In the genomic region with DNA sequence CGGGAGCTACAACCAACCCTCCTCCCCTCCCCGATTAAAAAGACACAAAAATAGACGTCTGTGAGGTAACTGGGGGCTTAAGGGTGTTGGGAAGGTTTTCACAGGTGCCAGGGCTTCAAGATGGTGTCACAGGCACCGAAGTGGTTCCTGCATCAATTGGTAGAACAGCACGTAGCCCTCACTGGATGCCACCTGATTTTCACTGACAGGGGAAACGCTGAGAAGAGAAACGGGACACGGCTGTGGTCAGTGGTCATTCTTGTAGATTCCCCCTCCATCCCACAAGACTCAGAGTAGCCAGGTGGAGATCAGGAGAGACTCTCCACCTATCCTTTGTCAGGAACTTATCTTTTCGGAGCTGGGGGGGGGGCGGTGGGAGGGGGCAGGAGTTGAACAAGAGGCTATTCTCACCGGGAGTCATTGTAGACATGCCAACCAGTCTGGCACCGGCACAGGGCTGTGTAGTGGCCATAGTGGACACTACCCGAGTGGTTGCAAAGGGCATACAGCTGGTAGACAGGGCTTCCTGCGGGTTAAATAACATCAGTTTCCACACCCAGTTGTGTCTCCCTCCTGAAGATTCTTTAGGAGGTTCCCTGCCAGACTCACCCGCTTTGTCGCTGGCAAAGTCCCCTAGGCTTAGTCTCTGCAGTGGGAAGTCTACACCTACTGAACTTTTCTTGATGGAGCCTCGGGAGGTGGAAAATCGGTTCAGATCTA, we compare ENCODE assay signal across 8 mouse cellular contexts. TPM values are rescaled to one million over a fixed set of nuclear protein-coding genes. Genes with fewer than 3 reads are reported as not detected.
DNase-seq lines count a peak whose midpoint lies in the region; ATAC-seq and TF ChIP-seq lines count a peak whose summit lies in the region.

No protein-coding gene starts in this region.

- DNase-seq in gastrocnemius, adult 18-20 months (ENCODE audit: low spot score), result peak; percentile 3
- no peak for DNase-seq in gastrocnemius, adult 8-10 months (ENCODE audit: low spot score in 2 of 2)
- DNase-seq in lung, postnatal 25 days (ENCODE audit: low spot score), result no peak
- DNase-seq in spleen, postnatal 36 days (ENCODE audit: low spot score in 2 of 2), result no peak
- no peak for DNase-seq in lung, adult 2 months

- H3K9me3 ChIP-seq in lung, embryonic 16.5 days (ENCODE audit: control insufficient read depth, low read length), result no peaks in the 10 kb centered on the region
- H3K9me3 ChIP-seq in hindbrain, embryonic 15.5 days, result no peaks in the 10 kb centered on the region

- H3K36me3 ChIP-seq in lung, embryonic 16.5 days (ENCODE audit: control insufficient read depth, insufficient read depth, low read length), result peaks cover 12% of the 10 kb centered on the region
- peaks cover 36% of the 10 kb centered on the region for H3K36me3 ChIP-seq in hindbrain, embryonic 15.5 days
- H3K36me3 ChIP-seq in myocyte (ENCODE audit: control insufficient read depth, insufficient read depth), result peaks cover 3% of the 10 kb centered on the region

- peak overlapping the region; percentile 76 for H3K4me2 ChIP-seq in lung, embryonic 16.5 days (ENCODE audit: low read depth, low read length)
- peak overlapping the region; percentile 73 for H3K4me2 ChIP-seq in hindbrain, embryonic 15.5 days
- peak overlapping the region; percentile 71 for H3K4me2 ChIP-seq in myocyte (ENCODE audit: low read depth)

- H3K27ac ChIP-seq in lung, embryonic 16.5 days (ENCODE audit: low read length), result peak overlapping the region; percentile 94; the same call in 1 of the 2 replicates
- H3K27ac ChIP-seq in hindbrain, embryonic 15.5 days (replicated peaks), result no peak overlapping the region

- H3K27me3 ChIP-seq in lung, embryonic 16.5 days (ENCODE audit: control insufficient read depth, insufficient read depth, low read depth, low read length), result no peaks in the 10 kb centered on the region
- no peaks in the 10 kb centered on the region for H3K27me3 ChIP-seq in hindbrain, embryonic 15.5 days
- H3K27me3 ChIP-seq in myocyte (ENCODE audit: control insufficient read depth, insufficient read depth, insufficient read length), result no peaks in the 10 kb centered on the region

- peak overlapping the region; percentile 80 for H3K4me3 ChIP-seq in lung, embryonic 16.5 days (ENCODE audit: low read length)
- peak overlapping the region; percentile 67 for H3K4me3 ChIP-seq in hindbrain, embryonic 15.5 days
- peak overlapping the region; percentile 60 for H3K4me3 ChIP-seq in myocyte
- H3K4me3 ChIP-seq in lung, adult 2 months (replicated peaks; ENCODE audit: extremely low read depth, low read depth, low read length), result no peak overlapping the region

- H3K4me1 ChIP-seq in lung, embryonic 16.5 days (replicated peaks; ENCODE audit: control insufficient read depth, insufficient read depth, low read length), result peaks cover 11% of the 10 kb centered on the region
- H3K4me1 ChIP-seq in hindbrain, embryonic 15.5 days (replicated peaks), result peaks cover 45% of the 10 kb centered on the region
- H3K4me1 ChIP-seq in lung, adult 2 months (ENCODE audit: control insufficient read depth, insufficient read depth, low read length), result peaks cover 9% of the 10 kb centered on the region

- no peak for TF ChIP-seq CTCF in lung, adult 2 months (IDR thresholded peaks at IDR 0.05; ENCODE audit: insufficient read depth, low read length)

- no peak for TF ChIP-seq POLR2A in myocyte (IDR thresholded peaks at IDR 0.05; ENCODE audit: insufficient read length, low read depth)
- no peak for TF ChIP-seq POLR2A in lung, adult 2 months (IDR thresholded peaks at IDR 0.05; ENCODE audit: borderline replicate concordance, extremely low read depth, low read depth, low read length)

- H3K79me2 ChIP-seq in myocyte (ENCODE audit: control insufficient read depth, insufficient read depth), result peaks cover 8% of the 10 kb centered on the region

- ATAC-seq in lung, embryonic 16.5 days (ENCODE audit: low read depth), result no peak
- ATAC-seq in hindbrain, embryonic 15.5 days (ENCODE audit: low FRiP score, low read depth), result no peak

- H3ac ChIP-seq in myocyte (ENCODE audit: control insufficient read depth, insufficient read length), result no peak overlapping the region

- H3K9ac ChIP-seq in lung, embryonic 16.5 days (ENCODE audit: low read length), result peak overlapping the region; percentile 77; the same call in 1 of the 2 replicates
- H3K9ac ChIP-seq in hindbrain, embryonic 15.5 days, result peak overlapping the region; percentile 24; the same call in 1 of the 2 replicates

- WGBS in lung, embryonic 16.5 days, result 66% methylated on average over 18 of the region's 18 CpGs
- 81% methylated on average over 18 of the region's 18 CpGs for WGBS in hindbrain, embryonic 15.5 days
- WGBS in lung, adult 2 months, result 67% methylated on average over 18 of the region's 18 CpGs

TF ChIP-seq in myocyte, 11 proteins besides CTCF, POLR2A, EP300 and RAD21:
- no peak for TF ChIP-seq SRF (IDR thresholded peaks at IDR 0.05; ENCODE audit: control insufficient read depth, insufficient read length, low read depth)

RNA-seq across cellular contexts. Expression of gene Ppox, which starts 1.3 kb away (rescaled TPM):
- 1 to 10 TPM; 7.8 to 7.9 TPM for total RNA-seq in gastrocnemius, adult 18-20 months (2021)
- 10 to 100 TPM in 2 of 4 experiments, 1 to 10 TPM in 2; 7.3 to 10.7 (median 9.0) TPM for total RNA-seq in gastrocnemius, adult 8-10 months (2022)
- 53.9 and 56.8 TPM in 2 replicates for polyA plus RNA-seq in lung, embryonic 16.5 days (2015; fragmentation: Nextera tagmentation; extraction: Ambion mirVana)
- 44.2 and 53.6 TPM in 2 replicates for polyA plus RNA-seq in hindbrain, embryonic 15.5 days (2015; fragmentation: Nextera tagmentation; extraction: Ambion mirVana)
- polyA plus RNA-seq in myocyte (2012; fragmentation: generic; extraction: Trizol), result 11.7 TPM
- polyA plus RNA-seq in lung, adult 2 months (2012; rRNA removed), result 40.6 and 49.0 TPM in 2 replicates

RNA-seq across cellular contexts. Expression of gene Usp21, which starts 5.5 kb away (rescaled TPM):
- 10 to 100 TPM; 15.1 to 19.3 TPM for total RNA-seq in gastrocnemius, adult 18-20 months (2021)
- total RNA-seq in gastrocnemius, adult 8-10 months (2022), result 10 to 100 TPM; 15.3 to 19.3 (median 16.2) TPM
- 69.8 and 76.0 TPM in 2 replicates for polyA plus RNA-seq in lung, embryonic 16.5 days (2015; fragmentation: Nextera tagmentation; extraction: Ambion mirVana)
- 99.8 and 106 TPM in 2 replicates for polyA plus RNA-seq in hindbrain, embryonic 15.5 days (2015; fragmentation: Nextera tagmentation; extraction: Ambion mirVana)
- polyA plus RNA-seq in myocyte (2012; fragmentation: generic; extraction: Trizol), result 21.0 TPM
- 42.3 and 51.2 TPM in 2 replicates for polyA plus RNA-seq in lung, adult 2 months (2012; rRNA removed)

RNA-seq across cellular contexts. Expression of gene B4galt3, which starts 12.1 kb away (rescaled TPM):
- 10 to 100 TPM; 12.0 to 13.0 TPM for total RNA-seq in gastrocnemius, adult 18-20 months (2021)
- total RNA-seq in gastrocnemius, adult 8-10 months (2022), result 10 to 100 TPM in 2 of 4 experiments, 1 to 10 TPM in 2; 8.7 to 14.1 (median 10.9) TPM
- 92.6 and 98.6 TPM in 2 replicates for polyA plus RNA-seq in lung, embryonic 16.5 days (2015; fragmentation: Nextera tagmentation; extraction: Ambion mirVana)
- 105 and 107 TPM in 2 replicates for polyA plus RNA-seq in hindbrain, embryonic 15.5 days (2015; fragmentation: Nextera tagmentation; extraction: Ambion mirVana)
- 19.3 TPM for polyA plus RNA-seq in myocyte (2012; fragmentation: generic; extraction: Trizol)
- polyA plus RNA-seq in lung, adult 2 months (2012; rRNA removed), result 72.0 and 75.8 TPM in 2 replicates

RNA-seq across cellular contexts. Expression of gene Ufc1, which starts 12.6 kb away (rescaled TPM):
- 10 to 100 TPM; 85.7 to 96.8 TPM for total RNA-seq in gastrocnemius, adult 18-20 months (2021)
- 100 to 1,000 TPM; 102 to 110 (median 106) TPM for total RNA-seq in gastrocnemius, adult 8-10 months (2022)
- polyA plus RNA-seq in lung, embryonic 16.5 days (2015; fragmentation: Nextera tagmentation; extraction: Ambion mirVana), result 109 and 111 TPM in 2 replicates
- polyA plus RNA-seq in hindbrain, embryonic 15.5 days (2015; fragmentation: Nextera tagmentation; extraction: Ambion mirVana), result 109 and 110 TPM in 2 replicates
- 116 TPM for polyA plus RNA-seq in myocyte (2012; fragmentation: generic; extraction: Trizol)
- polyA plus RNA-seq in lung, adult 2 months (2012; rRNA removed), result 18.8 and 22.2 TPM in 2 replicates

RNA-seq across cellular contexts. Expression of gene Ndufs2, which starts 31.1 kb away (rescaled TPM):
- 100 to 1,000 TPM; 804 to 821 TPM for total RNA-seq in gastrocnemius, adult 18-20 months (2021)
- total RNA-seq in gastrocnemius, adult 8-10 months (2022), result 100 to 1,000 TPM; 830 to 997 (median 868) TPM
- polyA plus RNA-seq in lung, embryonic 16.5 days (2015; fragmentation: Nextera tagmentation; extraction: Ambion mirVana), result 227 and 230 TPM in 2 replicates
- polyA plus RNA-seq in hindbrain, embryonic 15.5 days (2015; fragmentation: Nextera tagmentation; extraction: Ambion mirVana), result 233 and 245 TPM in 2 replicates
- polyA plus RNA-seq in myocyte (2012; fragmentation: generic; extraction: Trizol), result 409 TPM
- 78.8 and 118 TPM in 2 replicates for polyA plus RNA-seq in lung, adult 2 months (2012; rRNA removed)
